Mouse (Mus musculus) heart, adult 2 months (tissue): ENCODE data around the gene Fsd1l.

Experiments
- CTCF ChIP-seq: fragments of 200-600 bp; IDR thresholded peaks from 2 replicates; pipeline ENCODE4 v1.8.1; 2022; ENCODE audit warnings: antibody characterized with exemption, mild to moderate bottlenecking, moderate library complexity
- POLR2A ChIP-seq: fragments of 200-500 bp; IDR thresholded peaks from 2 replicates; pipeline ENCODE4 v1.6.1; 2011; ENCODE audit warnings: mild to moderate bottlenecking, low read depth, low read length, control low read depth; ENCODE audit not compliant: insufficient read depth

DNA sequence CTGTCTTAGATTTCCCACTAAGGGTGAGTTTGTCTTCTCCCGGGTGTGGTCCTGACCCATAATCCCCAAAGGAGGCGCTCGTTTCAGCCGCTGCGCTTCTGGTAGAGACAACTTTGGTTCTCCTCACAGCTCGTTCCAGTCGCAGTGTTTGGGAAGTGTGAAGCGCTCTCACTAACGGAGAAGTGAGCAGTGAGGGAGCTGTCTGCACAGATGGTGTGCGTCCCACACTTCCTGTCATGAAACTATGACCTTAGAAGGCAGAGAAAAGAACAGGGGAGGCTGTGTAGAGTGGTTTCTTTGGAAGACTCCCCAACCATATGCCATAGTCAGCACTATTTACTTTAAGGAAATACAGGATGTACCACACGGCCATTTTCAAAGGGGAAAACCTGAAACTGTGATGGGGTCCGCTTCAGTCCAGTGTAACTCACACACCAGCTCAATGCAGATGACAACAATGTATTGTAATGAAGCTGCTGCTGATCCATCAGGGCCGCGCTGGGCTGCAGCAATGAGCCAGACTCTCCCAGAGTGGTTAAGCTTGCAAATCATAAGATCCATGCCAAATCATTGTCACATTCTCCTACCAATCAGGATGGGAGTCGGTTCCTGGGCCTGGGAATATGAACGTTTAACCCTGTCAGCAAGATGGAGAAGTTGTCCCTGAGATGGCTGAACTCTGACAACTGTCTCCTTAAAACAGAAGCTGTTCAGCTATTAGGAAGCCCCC, 119.3 kb downstream of the Fsd1l start:
- TF ChIP-seq POLR2A (no peak), CTCF (peak; percentile 17; the same call in 1 of the 2 replicates)
